Mouse (Mus musculus) limb, embryonic 10.5 days (tissue): ENCODE measurements around the gene Rab11fip3. TPM values are rescaled to one million over a fixed set of nuclear protein-coding genes. Genes with fewer than 3 reads are reported as not detected.

Source experiments
- DNase-seq: peaks from one replicate; pipeline ENCODE4 v3.0.0-alpha.2; 2017; ENCODE audit warnings: low spot score
- H3K27ac ChIP-seq: fragments of 300-500 bp; sonication (generic); 2 replicates; pipeline ENCODE4 v1.5.1; 2016; ENCODE audit warnings: mild to moderate bottlenecking
- H3K27me3 ChIP-seq: fragments of 300-500 bp; sonication (generic); 2 replicates; pipeline ENCODE4 v1.6.1; 2016; ENCODE audit warnings: low read depth, mild to moderate bottlenecking; ENCODE audit not compliant: poor library complexity, severe bottlenecking
- H3K36me3 ChIP-seq: fragments of 300-500 bp; sonication (generic); 2 replicates; pipeline ENCODE4 v1.6.1; 2016; ENCODE audit warnings: mild to moderate bottlenecking, moderate library complexity
- H3K4me1 ChIP-seq: fragments of 300-500 bp; sonication (generic); 2 replicates; pipeline ENCODE4 v1.6.1; 2016
- H3K4me3 ChIP-seq: fragments of 300-500 bp; sonication (generic); 2 replicates; pipeline ENCODE4 v1.5.1; 2016; ENCODE audit warnings: mild to moderate bottlenecking, moderate library complexity
- H3K9me3 ChIP-seq: fragments of 300-500 bp; sonication (generic); replicated peaks from 2 replicates; pipeline ENCODE4 v1.6.1; 2016; ENCODE audit warnings: mild to moderate bottlenecking
- WGBS: fragments of 180-500 bp; shearing (Covaris S2); methylation state at CpG from one replicate; pipeline ENCODE4 v1.1.7; 2016; 5-methylcytosine and 5-hydroxymethylcytosine counted together
- polyA plus RNA-seq: library from polyadenylated mRNA; unstranded; fragments of >200 nt; fragmentation: Nextera tagmentation; extraction: Ambion mirVana; gene quantifications from 2 replicates; pipeline ENCODE4 v1.2.1, GENCODE M21; 2016

Gene Rab11fip3
- polyA plus RNA-seq, 1 experiment from 2014 or later, result 22.1 TPM

DNA sequence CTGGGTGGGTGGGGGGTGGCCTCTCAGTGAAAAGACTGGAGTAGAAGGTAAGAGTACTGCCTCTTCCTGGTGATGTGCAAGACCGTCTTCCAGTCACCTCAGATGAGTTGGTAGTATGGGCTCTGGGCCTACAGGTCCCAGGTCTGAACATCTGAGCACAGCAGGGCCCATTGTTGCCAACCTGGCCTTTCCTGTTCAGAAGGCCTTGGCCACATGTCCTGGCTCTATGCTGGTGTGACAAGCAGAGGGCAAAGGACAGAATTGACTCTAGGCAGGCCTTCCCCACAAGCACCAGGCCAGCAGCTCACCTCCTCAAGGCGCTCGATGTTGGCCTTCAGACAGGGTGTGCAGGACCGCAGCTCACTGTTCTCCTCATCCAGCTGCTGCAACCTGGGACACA lies 77.1 kb downstream of the Rab11fip3 start:
- H3K4me1 ChIP-seq, result no peaks in the 10 kb centered on the region
- 92% methylated on average over 4 of the region's 4 CpGs for WGBS
- peaks cover 83% of the 10 kb centered on the region for H3K36me3 ChIP-seq
- H3K27me3 ChIP-seq, result no peaks in the 10 kb centered on the region
- no peak for DNase-seq
- H3K9me3 ChIP-seq, result no peaks in the 10 kb centered on the region
- no peak overlapping the region for H3K4me3 ChIP-seq
- no peak overlapping the region for H3K27ac ChIP-seq

DNA sequence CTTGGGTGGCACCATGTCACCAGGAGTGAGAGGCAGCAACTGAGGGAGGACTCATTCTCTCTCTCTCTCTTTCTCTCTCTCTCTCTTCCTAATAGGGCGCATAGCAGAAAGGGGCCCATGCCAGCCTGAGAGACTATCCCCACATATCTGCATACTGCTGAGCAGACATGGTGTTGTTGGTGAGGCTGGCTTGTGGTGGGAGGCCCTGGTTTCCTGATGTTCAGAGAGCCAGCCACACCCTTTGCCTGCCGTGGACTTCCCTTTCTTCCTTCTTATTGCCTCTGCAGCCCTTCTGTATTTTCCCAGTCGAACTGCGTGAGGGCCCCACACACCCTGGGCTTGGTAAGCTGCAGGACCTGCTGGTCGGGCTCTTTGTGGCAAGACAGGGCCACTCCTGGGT lies 79.0 kb downstream of the Rab11fip3 start:
- no peaks in the 10 kb centered on the region for H3K27me3 ChIP-seq
- no peak for DNase-seq
- no peaks in the 10 kb centered on the region for H3K9me3 ChIP-seq
- no peak overlapping the region for H3K4me3 ChIP-seq
- peaks cover 75% of the 10 kb centered on the region for H3K36me3 ChIP-seq
- WGBS, result 91% methylated on average over 5 of the region's 5 CpGs
- H3K4me1 ChIP-seq, result peaks cover 8% of the 10 kb centered on the region; the same call in 1 of the 2 replicates
- H3K27ac ChIP-seq, result no peak overlapping the region

DNA sequence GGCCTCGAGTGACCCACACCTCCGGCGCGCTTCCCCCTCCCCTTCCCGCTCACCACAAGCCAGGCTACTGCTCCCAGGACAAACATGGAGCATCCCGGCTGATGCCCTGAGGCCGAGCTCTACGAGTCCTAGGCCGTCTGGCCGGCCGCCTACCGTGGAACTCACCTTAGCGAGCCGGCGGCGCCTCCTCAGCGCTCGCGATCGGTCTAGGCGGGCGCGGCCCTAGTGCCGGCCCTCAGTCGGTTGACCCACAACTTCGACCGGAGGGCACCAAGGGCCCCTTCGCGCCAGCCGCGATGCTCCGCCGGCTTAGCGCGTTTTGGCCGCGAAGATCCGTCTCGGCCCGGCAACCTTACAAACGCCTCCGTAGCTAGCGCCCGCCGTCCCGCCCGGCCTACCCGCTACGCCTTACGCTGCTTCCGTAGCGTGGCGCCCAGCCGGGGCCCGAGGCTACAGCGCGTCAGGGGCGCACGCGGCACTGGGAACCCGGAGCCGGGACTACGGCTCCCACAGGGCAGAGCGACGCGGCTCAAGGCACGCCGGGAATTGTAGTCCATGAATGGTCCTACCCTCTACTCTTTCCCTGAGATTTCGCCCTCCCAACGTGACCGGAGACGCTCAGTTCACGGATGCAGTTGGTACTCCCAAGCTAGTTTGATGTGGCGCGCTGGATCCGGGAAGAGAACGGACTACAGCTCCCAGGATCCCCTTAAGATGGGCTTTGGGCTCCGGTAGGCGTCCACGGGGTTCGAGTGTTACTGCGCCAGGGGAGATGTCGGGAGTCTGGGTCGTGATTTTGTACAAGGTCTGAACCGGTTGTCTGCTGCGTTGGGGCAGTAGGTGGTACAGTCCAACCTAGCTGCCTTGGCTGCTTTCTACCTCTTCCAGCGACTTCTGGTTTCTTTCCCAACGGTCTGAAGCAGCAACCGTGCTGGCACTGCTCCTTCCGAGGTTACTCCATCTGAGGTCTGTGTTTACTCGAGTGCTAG lies 83.8 kb downstream of the Rab11fip3 start, which contains the start of gene Capn15:
Gene Capn15 (minus strand): TSS at position 491 of the 989 bp plus-strand sequence.
- Histone ChIP-seq H3K4me3 (peak within 1 kb of the TSS; percentile 94), H3K4me1 (peaks cover 25% of the 10 kb centered on the region), H3K27me3 (no peaks in the 10 kb centered on the region), H3K9me3 (no peaks in the 10 kb centered on the region), H3K36me3 (peaks cover 41% of the 10 kb centered on the region), H3K27ac (peak within 1 kb of the TSS; percentile 94)
- peak; percentile 93 for DNase-seq
- under 1% methylated on average over 91 of the region's 91 CpGs for WGBS

DNA sequence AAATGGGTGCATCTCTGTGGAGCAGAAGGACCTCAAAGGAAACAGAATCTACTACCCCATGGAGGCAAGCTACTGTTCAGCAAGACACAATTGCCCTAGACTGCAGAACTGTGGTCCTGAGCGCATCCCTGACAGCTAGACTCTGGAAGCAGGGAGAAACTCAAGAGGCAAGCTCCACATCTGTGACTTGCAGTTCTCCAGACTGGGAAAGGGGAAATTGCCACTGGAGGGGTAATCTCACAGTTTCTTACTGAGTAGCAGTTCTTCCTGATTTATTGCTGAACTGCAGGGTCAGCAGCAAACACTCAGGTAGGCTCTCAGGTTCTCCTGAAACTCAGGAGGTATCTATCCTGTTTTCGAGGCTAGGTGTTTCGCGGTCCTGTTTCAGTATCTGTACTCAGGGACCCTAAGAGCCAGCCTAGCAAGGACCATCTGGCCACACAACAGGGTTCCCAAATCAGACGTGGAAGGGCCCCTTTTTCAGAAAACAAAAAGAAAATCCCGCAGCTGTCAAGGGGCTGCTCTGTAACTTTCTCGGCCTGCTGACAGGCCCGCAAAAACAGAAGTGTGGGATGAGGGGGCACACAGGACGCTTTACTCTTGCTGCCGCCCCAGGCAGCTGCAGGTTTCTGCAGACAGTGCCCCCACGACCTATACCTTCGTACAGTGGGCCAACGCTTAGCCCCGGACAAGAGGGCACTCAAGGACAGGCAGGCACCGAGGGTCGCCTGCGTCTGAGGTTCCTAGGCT lies 84.6 kb downstream of the Rab11fip3 start:
- Histone ChIP-seq H3K4me3 (peak overlapping the region; percentile 94), H3K27ac (peak overlapping the region; percentile 94), H3K9me3 (no peaks in the 10 kb centered on the region), H3K4me1 (peaks cover 32% of the 10 kb centered on the region), H3K27me3 (no peaks in the 10 kb centered on the region), H3K36me3 (peaks cover 32% of the 10 kb centered on the region)
- WGBS, result 12% methylated on average over 17 of the region's 17 CpGs
- no peak for DNase-seq

DNA sequence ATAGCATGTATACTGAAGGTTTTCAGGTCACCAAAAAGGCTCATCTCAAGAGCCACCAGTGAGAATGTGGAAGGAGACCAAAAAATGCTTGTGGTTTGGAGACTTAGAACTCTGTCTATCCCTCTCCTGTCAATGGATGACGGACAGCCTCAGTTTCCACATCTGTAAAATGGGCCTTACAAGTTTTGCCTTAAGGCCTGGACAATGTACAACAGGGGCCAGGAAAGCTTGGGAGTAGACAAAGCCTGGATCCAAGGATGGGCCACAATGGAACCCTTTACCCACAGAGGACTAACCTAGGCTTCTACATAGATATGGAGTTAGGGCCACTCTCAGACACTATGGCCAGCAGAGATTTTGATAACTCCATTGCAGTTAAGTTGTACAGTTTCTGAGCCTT lies 85.3 kb downstream of the Rab11fip3 start:
- Histone ChIP-seq H3K36me3 (peaks cover 28% of the 10 kb centered on the region), H3K27me3 (no peaks in the 10 kb centered on the region), H3K27ac (peak overlapping the region; percentile 94; the same call in 1 of the 2 replicates), H3K9me3 (no peaks in the 10 kb centered on the region), H3K4me1 (peaks cover 32% of the 10 kb centered on the region), H3K4me3 (peak overlapping the region; percentile 94)
- WGBS, result 89% methylated on average over 1 of the region's 1 CpGs
- no peak for DNase-seq

DNA sequence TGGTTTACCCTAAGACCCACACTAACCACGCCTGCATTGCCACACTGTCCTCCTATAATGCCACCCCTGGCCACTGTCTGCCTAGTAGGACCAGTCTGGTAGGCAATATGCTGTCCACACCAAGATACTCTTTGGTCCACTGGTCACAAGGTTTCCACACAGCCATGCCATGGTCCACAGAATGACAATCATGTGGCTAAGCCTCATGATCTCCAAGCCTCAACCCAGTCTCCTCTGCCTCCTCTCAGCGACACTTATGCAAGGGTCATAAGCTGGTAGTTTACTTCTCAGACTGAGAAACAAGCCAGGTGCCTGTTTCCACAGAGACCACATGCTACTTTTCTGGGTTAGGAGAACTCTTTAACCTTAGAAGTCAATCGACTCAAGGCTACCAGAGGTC lies 86.4 kb downstream of the Rab11fip3 start:
- H3K9me3 ChIP-seq, result no peaks in the 10 kb centered on the region
- H3K4me3 ChIP-seq, result no peak overlapping the region
- DNase-seq, result no peak
- H3K27ac ChIP-seq, result no peak overlapping the region
- H3K36me3 ChIP-seq, result peaks cover 27% of the 10 kb centered on the region
- no peaks in the 10 kb centered on the region for H3K27me3 ChIP-seq
- peaks cover 32% of the 10 kb centered on the region for H3K4me1 ChIP-seq
- 90% methylated on average over 3 of the region's 3 CpGs for WGBS

DNA sequence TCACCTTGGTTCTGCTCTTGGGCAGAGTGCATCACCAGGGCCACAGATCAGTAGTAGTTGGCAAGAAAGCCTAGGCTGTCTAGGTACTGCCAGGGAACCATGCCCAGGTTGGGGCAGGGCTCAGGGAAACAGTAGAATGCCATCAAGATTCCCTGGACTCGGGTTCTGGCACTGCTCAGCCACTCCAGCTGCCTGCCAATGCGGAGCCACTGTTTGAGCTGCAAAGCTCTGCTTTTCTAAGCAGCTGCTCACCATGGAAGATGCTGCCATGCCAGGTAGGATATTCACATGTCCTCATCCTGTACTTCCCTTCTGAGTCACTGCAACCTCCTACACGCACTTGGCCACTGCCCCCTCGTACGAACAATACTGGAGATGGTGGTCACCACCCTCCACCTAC lies 88.5 kb downstream of the Rab11fip3 start:
- H3K27ac ChIP-seq, result no peak overlapping the region
- WGBS, result 90% methylated on average over 5 of the region's 5 CpGs

DNA sequence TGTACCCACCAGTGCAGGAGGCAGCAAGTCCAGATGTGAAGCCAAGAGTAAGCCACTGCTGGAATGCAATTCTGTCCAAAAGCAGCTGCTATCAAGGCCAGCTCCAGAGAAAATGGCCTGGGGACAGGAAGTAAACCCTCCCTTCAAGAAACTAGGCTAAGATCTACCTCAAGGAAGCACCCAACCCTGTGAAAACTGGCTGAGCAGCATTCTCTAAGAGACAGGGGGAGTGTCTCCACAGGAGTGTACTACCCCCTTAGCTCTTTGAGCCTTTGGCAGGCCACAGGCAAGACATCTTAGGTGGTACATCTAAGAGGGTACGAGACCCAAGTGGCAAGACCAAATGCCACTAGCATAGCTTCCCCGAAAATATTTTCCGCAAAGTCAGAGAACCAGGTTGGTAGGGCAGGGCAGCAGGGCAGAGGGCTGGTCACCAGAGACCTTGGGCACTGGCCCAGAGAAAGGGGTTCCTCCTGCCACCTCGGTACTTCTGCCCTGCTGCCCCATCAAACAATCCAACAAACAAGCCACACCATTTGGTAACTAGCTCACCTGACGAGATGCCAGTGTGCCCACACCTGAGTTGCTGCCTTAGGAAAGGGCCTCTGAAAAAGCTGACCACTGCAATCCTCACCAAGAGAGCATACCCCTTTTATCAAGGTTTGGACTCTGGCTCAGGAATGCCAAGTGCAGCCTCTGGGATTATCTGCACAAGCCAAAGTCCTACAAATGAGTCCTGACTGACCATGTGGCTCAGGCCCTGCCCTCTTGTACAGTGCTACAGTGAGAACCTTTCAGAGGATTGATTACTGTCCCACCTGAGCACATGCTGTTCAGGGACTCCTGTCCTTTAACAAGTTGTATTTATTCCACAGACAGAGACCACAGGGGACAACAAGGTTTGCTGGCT lies 89.3 kb downstream of the Rab11fip3 start:
- H3K27ac ChIP-seq, result no peak overlapping the region
- no peak for DNase-seq
- peaks cover 28% of the 10 kb centered on the region for H3K36me3 ChIP-seq
- no peak overlapping the region for H3K4me3 ChIP-seq
- peaks cover 25% of the 10 kb centered on the region for H3K4me1 ChIP-seq
- no peaks in the 10 kb centered on the region for H3K9me3 ChIP-seq
- WGBS, result 83% methylated on average over 5 of the region's 5 CpGs
- H3K27me3 ChIP-seq, result no peaks in the 10 kb centered on the region

More for the DNA sequence above, 88.5 kb downstream of the Rab11fip3 start:
- no peaks in the 10 kb centered on the region for H3K9me3 ChIP-seq
- H3K27me3 ChIP-seq, result no peaks in the 10 kb centered on the region
- DNase-seq, result no peak
- peaks cover 29% of the 10 kb centered on the region for H3K36me3 ChIP-seq
- H3K4me3 ChIP-seq, result no peak overlapping the region
- H3K4me1 ChIP-seq, result peaks cover 25% of the 10 kb centered on the region

DNA sequence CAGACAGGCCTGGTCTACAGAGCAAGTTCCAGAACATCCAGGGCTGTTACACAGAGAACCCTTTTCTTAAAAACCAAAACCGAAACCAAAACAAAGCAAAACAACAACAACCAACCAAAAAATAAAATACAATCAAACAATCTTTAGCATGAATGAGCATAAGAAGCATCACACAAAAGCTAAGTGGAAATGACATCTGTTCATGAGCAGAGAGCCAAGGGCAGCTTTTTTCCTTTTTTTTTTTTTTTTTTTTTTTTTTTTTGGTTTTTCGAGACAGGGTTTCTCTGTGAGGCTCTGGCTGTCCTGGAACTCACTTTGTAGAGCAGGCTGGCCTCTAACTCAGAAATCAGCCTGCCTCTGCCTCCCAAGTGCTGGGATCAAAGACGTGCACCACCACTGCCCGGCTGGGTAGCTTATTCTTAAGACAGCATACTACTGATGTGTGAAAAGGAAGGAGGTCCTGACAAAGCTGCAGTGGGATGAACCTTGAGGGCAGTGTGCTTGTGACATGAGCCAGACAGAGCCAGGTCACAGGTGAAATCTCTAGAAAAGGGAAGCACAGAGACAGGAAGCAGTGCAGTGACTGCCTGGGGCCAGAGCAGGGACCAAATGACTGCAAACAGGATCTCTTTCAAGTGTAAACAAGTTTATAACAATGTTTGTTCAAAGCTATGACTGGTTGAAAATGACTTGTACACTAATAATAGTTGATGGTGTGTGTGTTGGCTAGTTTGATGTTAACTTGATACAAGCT lies 98.2 kb downstream of the Rab11fip3 start:
- WGBS, result 87% methylated on average over 4 of the region's 4 CpGs
- no peaks in the 10 kb centered on the region for H3K9me3 ChIP-seq
- no peaks in the 10 kb centered on the region for H3K27me3 ChIP-seq
- H3K27ac ChIP-seq, result no peak overlapping the region
- H3K36me3 ChIP-seq, result peaks cover 21% of the 10 kb centered on the region
- no peak for DNase-seq
- H3K4me1 ChIP-seq, result peaks cover 16% of the 10 kb centered on the region
- H3K4me3 ChIP-seq, result no peak overlapping the region

DNA sequence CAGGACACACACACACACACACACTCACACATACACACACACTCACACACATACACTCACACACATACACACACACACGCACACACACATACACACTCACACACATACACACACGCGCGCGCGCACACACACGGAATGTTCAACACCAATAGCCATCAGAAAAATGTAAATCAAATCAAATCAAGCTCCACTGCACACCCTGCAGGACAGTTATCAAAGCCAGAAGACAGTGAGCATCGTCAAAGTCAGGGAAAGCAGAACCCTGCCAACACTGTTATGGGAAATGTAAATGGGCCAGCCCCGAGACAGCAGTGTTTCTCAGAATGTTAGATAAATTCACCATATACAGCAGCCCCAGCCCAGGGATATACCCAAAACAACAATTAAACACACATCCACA lies 98.9 kb downstream of the Rab11fip3 start:
- Histone ChIP-seq H3K36me3 (peaks cover 20% of the 10 kb centered on the region), H3K27ac (no peak overlapping the region), H3K27me3 (no peaks in the 10 kb centered on the region), H3K9me3 (no peaks in the 10 kb centered on the region), H3K4me1 (peaks cover 16% of the 10 kb centered on the region), H3K4me3 (no peak overlapping the region)
- no peak for DNase-seq
- WGBS, result 96% methylated on average over 9 of the region's 9 CpGs

DNA sequence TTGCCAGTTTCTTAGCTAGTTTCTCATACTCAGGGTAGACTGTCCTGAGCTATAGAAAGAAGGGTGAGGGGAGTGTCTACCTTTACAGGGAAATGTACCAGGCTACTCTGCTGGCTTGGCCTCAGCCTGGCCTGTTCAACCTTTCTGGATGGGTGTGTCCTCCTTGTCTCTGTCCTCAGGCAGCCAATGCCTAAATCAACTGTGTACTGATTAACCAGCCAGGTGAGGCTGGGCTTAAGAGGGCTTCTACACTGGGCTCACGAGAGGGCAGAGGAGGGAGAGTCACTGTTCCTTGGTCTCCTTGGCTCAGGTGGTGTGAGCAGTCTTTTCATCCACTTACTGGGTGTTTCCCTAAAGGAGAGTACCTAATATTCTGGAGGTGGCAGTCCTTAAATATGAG lies 101.2 kb downstream of the Rab11fip3 start:
- WGBS, result 87% methylated on average over 1 of the region's 1 CpGs
- H3K4me3 ChIP-seq, result no peak overlapping the region
- no peaks in the 10 kb centered on the region for H3K27me3 ChIP-seq
- H3K4me1 ChIP-seq, result peaks cover 4% of the 10 kb centered on the region; the same call in 1 of the 2 replicates
- H3K27ac ChIP-seq, result no peak overlapping the region
- no peaks in the 10 kb centered on the region for H3K9me3 ChIP-seq
- no peak for DNase-seq
- peaks cover 39% of the 10 kb centered on the region for H3K36me3 ChIP-seq
